Mouse (Mus musculus) liver, adult 2 months (tissue): Measurements from ENCODE around the gene Map4.

Experiments
- CTCF ChIP-seq: fragments of 200-500 bp; IDR thresholded peaks from 2 replicates; pipeline ENCODE4 v1.5.1; 2011; ENCODE audit warnings: low read depth, low read length, control low read depth
- POLR2A ChIP-seq: fragments of 200-500 bp; IDR thresholded peaks from 2 replicates; pipeline ENCODE4 v1.6.1; 2011; ENCODE audit warnings: low read length, control low read depth; ENCODE audit not compliant: insufficient read depth; ENCODE audit errors: extremely low read depth

DNA sequence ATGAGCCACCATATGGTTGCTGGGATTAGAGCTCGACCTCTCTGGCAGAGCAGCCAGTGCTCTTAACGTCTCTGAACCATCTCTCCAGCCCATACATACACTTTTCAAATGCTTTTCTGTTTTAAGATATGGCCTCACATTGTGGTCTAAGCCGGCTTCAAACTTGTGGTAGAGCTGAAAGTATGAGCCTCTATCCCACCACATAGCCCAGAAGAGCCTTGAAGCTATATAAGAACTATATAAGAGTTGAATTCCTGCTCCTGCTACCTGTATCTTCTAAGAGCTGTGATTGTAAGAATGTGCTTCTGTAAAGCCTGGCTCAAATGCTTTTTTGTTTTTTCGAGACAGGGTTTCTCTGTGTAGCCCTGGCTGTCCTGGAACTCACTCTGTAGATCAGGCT, 18.5 kb downstream of the Map4 start:
- no peak for TF ChIP-seq CTCF
- TF ChIP-seq POLR2A: no peak
